Mouse (Mus musculus) spleen, adult 2 months (tissue): ENCODE measurements around the gene Nptxr. TPM values are rescaled to one million over a fixed set of nuclear protein-coding genes. Genes with fewer than 3 reads are reported as not detected.

ENCODE experiments used
- DNase-seq, 2 experiments: peaks; one replicate each; pipeline versions ENCODE4 v3.0.0 to v3.0.0-alpha.2; 2012 to 2021; ENCODE audit warnings: low spot score in 2 of 2, low read depth in 1 of 2
- H3K27ac ChIP-seq: fragments of 200-500 bp; 2 replicates; pipeline ENCODE4 v1.5.1; 2012; ENCODE audit warnings: low read length, inconsistent platforms; ENCODE audit not compliant: insufficient read depth
- H3K27me3 ChIP-seq: fragments of 200-500 bp; 2 replicates; pipeline ENCODE4 v1.6.1; 2012; ENCODE audit warnings: mild to moderate bottlenecking, moderate library complexity, low read length, inconsistent platforms; ENCODE audit not compliant: control insufficient read depth, insufficient read depth
- H3K36me3 ChIP-seq: fragments of 200-500 bp; 2 replicates; pipeline ENCODE4 v1.6.1; 2012; ENCODE audit warnings: mild to moderate bottlenecking, low read length, inconsistent platforms; ENCODE audit not compliant: control insufficient read depth, insufficient read depth
- H3K4me1 ChIP-seq: fragments of 200-500 bp; 2 replicates; pipeline ENCODE4 v1.6.1; 2011; ENCODE audit warnings: inconsistent platforms; ENCODE audit not compliant: control insufficient read depth, insufficient read depth, insufficient read length
- H3K4me3 ChIP-seq: fragments of 200-500 bp; 2 replicates; pipeline ENCODE4 v1.5.1; 2011; ENCODE audit warnings: mild to moderate bottlenecking, inconsistent platforms; ENCODE audit not compliant: insufficient read depth, insufficient read length; ENCODE audit errors: extremely low read depth
- CTCF ChIP-seq: fragments of 200-500 bp; IDR thresholded peaks from 2 replicates; pipeline ENCODE4 v1.5.1; 2011; ENCODE audit warnings: mild to moderate bottlenecking, inconsistent platforms; ENCODE audit not compliant: insufficient read depth, insufficient read length, insufficient replicate concordance; ENCODE audit errors: extremely low read depth
- POLR2A ChIP-seq: fragments of 200-500 bp; IDR thresholded peaks from 2 replicates; pipeline ENCODE4 v1.6.1; 2011; ENCODE audit warnings: low read depth, low read length, inconsistent platforms
- WGBS: fragments of 180-500 bp; shearing (Covaris S2); methylation state at CpG from one replicate; pipeline ENCODE4 v1.1.7; 2018; 5-methylcytosine and 5-hydroxymethylcytosine counted together
- polyA plus RNA-seq: library from polyadenylated mRNA; depleted of rRNA; stranded (reverse); fragments of >200 nt; gene quantifications from 2 replicates; pipeline ENCODE4 v1.2.3, GENCODE M21; 2012

The Nptxr gene
- polyA plus RNA-seq, 1 experiment: 1.3 TPM

GRCm38 (mm10) chr15:79798591-79798990 lies 6.0 kb downstream of the Nptxr start:
- peaks cover 10% of the 10 kb centered on the region for H3K27me3 ChIP-seq
- H3K4me1 ChIP-seq: 0 out of 2 replicates have a peak, but pooled peaks cover under 1% of the 10 kb centered on the region
- H3K4me3 ChIP-seq: no peak overlapping the region
- 90% methylated on average over 10 of the region's 10 CpGs for WGBS
- no peak overlapping the region for H3K27ac ChIP-seq
- TF ChIP-seq CTCF (no peak), POLR2A (no peak)
- DNase-seq: no peak
- no peaks in the 10 kb centered on the region for H3K36me3 ChIP-seq

- DNase-seq: no peak
- no peak overlapping the region for H3K27ac ChIP-seq
- 86% methylated on average over 8 of the region's 8 CpGs for WGBS
- H3K4me3 ChIP-seq: no peak overlapping the region
- no peak for TF ChIP-seq POLR2A
- TF ChIP-seq CTCF: no peak
- no peaks in the 10 kb centered on the region for H3K36me3 ChIP-seq
- H3K4me1 ChIP-seq: no peaks in the 10 kb centered on the region
- H3K27me3 ChIP-seq: peaks cover 3% of the 10 kb centered on the region
These were observed 6.9 kb downstream of the Nptxr start for GRCm38 (mm10) chr15:79797680-79798079.

- TF ChIP-seq CTCF (no peak), POLR2A (no peak)
- H3K4me3 ChIP-seq: no peak overlapping the region
- no peaks in the 10 kb centered on the region for H3K36me3 ChIP-seq
- no peaks in the 10 kb centered on the region for H3K4me1 ChIP-seq
- WGBS: 86% methylated on average over 7 of the region's 7 CpGs
- no peak for DNase-seq
- peaks cover 3% of the 10 kb centered on the region for H3K27me3 ChIP-seq
- no peak overlapping the region for H3K27ac ChIP-seq
These were observed 7.5 kb downstream of the Nptxr start for GRCm38 (mm10) chr15:79797096-79797495.

GRCm38 (mm10) chr15:79796256-79796655 lies 8.3 kb downstream of the Nptxr start:
- TF ChIP-seq POLR2A (no peak), CTCF (no peak)
- Histone ChIP-seq H3K4me1 (no peaks in the 10 kb centered on the region), H3K27ac (no peak overlapping the region), H3K4me3 (no peak overlapping the region), H3K36me3 (no peaks in the 10 kb centered on the region), H3K27me3 (no peaks in the 10 kb centered on the region)
- no peak for DNase-seq
- 90% methylated on average over 12 of the region's 12 CpGs for whole genome bisulfite sequencing

GRCm38 (mm10) chr15:79794173-79794572 lies 10.4 kb downstream of the Nptxr start:
- Histone ChIP-seq H3K36me3 (no peaks in the 10 kb centered on the region), H3K27ac (no peak overlapping the region), H3K4me3 (no peak overlapping the region), H3K4me1 (no peaks in the 10 kb centered on the region), H3K27me3 (no peaks in the 10 kb centered on the region)
- no peak for DNase-seq
- TF ChIP-seq POLR2A (no peak), CTCF (no peak)
- WGBS: 31% methylated on average over 20 of the region's 20 CpGs

GRCm38 (mm10) chr15:79793076-79793475 lies 11.5 kb downstream of the Nptxr start:
- Histone ChIP-seq H3K4me1 (no peaks in the 10 kb centered on the region), H3K4me3 (no peak overlapping the region), H3K27me3 (no peaks in the 10 kb centered on the region), H3K27ac (no peak overlapping the region), H3K36me3 (no peaks in the 10 kb centered on the region)
- 66% methylated on average over 9 of the region's 9 CpGs for WGBS
- no peak for DNase-seq
- no peak for TF ChIP-seq POLR2A
- TF ChIP-seq CTCF: no peak

- H3K4me1 ChIP-seq: no peaks in the 10 kb centered on the region
- H3K4me3 ChIP-seq: no peak overlapping the region
- no peak for TF ChIP-seq CTCF
- no peak for TF ChIP-seq POLR2A
- no peaks in the 10 kb centered on the region for H3K36me3 ChIP-seq
- no peak overlapping the region for H3K27ac ChIP-seq
- 44% methylated on average over 19 of the region's 19 CpGs for WGBS
- H3K27me3 ChIP-seq: no peaks in the 10 kb centered on the region
- no peak for DNase-seq
These were observed 12.1 kb downstream of the Nptxr start for GRCm38 (mm10) chr15:79792455-79792854.
